Mouse (Mus musculus): Measurements from ENCODE around the gene Prss23. TPM values are rescaled to one million over a fixed set of nuclear protein-coding genes. Genes with fewer than 3 reads are reported as not detected.

The Prss23 gene
- total and polyA plus RNA-seq, 3 experiments: 1.1 to 2.6 (median 1.3) TPM

DNA sequence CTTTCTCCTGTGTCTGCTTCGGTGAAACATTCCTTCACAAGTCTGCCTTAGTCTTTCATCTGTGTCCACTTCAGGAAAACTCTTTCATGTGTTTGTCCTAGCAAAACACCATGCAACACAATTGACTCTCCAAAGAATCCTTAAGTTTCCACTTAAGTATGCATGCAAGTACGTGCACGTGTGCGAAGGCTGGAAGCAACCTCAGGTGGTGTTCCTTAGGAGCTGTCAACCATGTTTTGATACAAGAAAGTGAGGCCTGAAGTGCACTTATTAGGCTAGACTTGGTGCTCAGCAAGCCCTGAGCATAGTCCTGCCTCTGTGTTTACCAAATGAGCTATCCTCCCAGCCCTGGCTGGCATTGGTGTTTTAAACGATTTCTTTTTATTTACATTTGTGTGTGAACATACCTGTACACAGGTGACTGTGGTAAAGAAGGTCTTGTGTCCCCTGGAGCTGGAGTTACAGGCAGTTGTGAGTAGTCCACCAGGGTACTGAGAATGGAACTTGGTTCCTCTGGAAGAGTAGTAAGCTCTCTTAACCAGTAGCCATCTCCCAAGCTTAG lies 64.3 kb downstream of the Prss23 start:
- H3K4me3 ChIP-seq (replicated peaks in 1 of 3; ENCODE audit: low read depth in 2 of 3, low read length in 2 of 3, poor library complexity in 1 of 3): no peak overlapping the region
- no peaks in the 10 kb centered on the region for H3K9me3 ChIP-seq (replicated peaks; ENCODE audit: low read length)
- dilution Hi-C loops (cut with MboI; ENCODE audit: extremely low pct_ligation_motif_present, extremely low pct_unique_long_range_greater_than_20kb, low sequenced_read_pairs) (no loop called here), in situ Hi-C loops (cut with MboI; ENCODE audit: low pct_ligation_motif_present, low pct_unique_long_range_greater_than_20kb, low sequenced_read_pairs) (no loop called here)
- H3K79me2 ChIP-seq (replicated peaks; ENCODE audit: control insufficient read depth, extremely low read depth, insufficient read depth, poor library complexity, severe bottlenecking): no peaks in the 10 kb centered on the region
- H3K9ac ChIP-seq (ENCODE audit: insufficient read depth, low read depth): no peak overlapping the region
- H3K4me1 ChIP-seq (ENCODE audit: control insufficient read depth in 1 of 2, insufficient read depth in 2 of 2): no peaks in the 10 kb centered on the region
- DNase-seq (ENCODE audit: extremely low read depth): no peak
- H3K27ac ChIP-seq (ENCODE audit: insufficient read depth, low read depth): no peak overlapping the region
- H3K36me3 ChIP-seq (replicated peaks in 1 of 2; ENCODE audit: control insufficient read depth in 1 of 2, insufficient read depth in 1 of 2, low read length in 1 of 2): no peaks in the 10 kb centered on the region
- no peak overlapping the region for H3K4me2 ChIP-seq (ENCODE audit: insufficient read depth, low read depth, poor library complexity, severe bottlenecking)
- TF ChIP-seq RCOR1 (conservative IDR thresholded peaks at IDR 0.05; ENCODE audit: low read depth, low read length) (no peak), USF2 (conservative IDR thresholded peaks at IDR 0.05; ENCODE audit: low read depth, low read length) (no peak), ZMIZ1 (IDR thresholded peaks at IDR 0.05; ENCODE audit: low read depth, low read length) (no peak), ZC3H11A (IDR thresholded peaks at IDR 0.05; ENCODE audit: low read depth, low read length) (no peak), PAX5 (IDR thresholded peaks at IDR 0.05; ENCODE audit: low read length) (no peak), MYC (IDR thresholded peaks at IDR 0.05; ENCODE audit: low read depth, low read length) (no peak), JUN (IDR thresholded peaks at IDR 0.05; ENCODE audit: insufficient read depth, low read depth, low read length) (no peak)
- H3K27me3 ChIP-seq (replicated peaks): no peaks in the 10 kb centered on the region

- no peak overlapping the region for H3K27ac ChIP-seq (ENCODE audit: insufficient read depth, low read depth)
- no peak overlapping the region for H3K4me2 ChIP-seq (ENCODE audit: insufficient read depth, low read depth, poor library complexity, severe bottlenecking)
- dilution Hi-C loops (cut with MboI; ENCODE audit: extremely low pct_ligation_motif_present, extremely low pct_unique_long_range_greater_than_20kb, low sequenced_read_pairs) (no loop called here), in situ Hi-C loops (cut with MboI; ENCODE audit: low pct_ligation_motif_present, low pct_unique_long_range_greater_than_20kb, low sequenced_read_pairs) (no loop called here)
- H3K36me3 ChIP-seq (replicated peaks in 1 of 2; ENCODE audit: control insufficient read depth in 1 of 2, insufficient read depth in 1 of 2, low read length in 1 of 2): no peaks in the 10 kb centered on the region
- H3K9ac ChIP-seq (ENCODE audit: insufficient read depth, low read depth): no peak overlapping the region
- DNase-seq (ENCODE audit: extremely low read depth): no peak
- TF ChIP-seq ZMIZ1 (IDR thresholded peaks at IDR 0.05; ENCODE audit: low read depth, low read length) (no peak), MEF2A (IDR thresholded peaks at IDR 0.05; ENCODE audit: borderline replicate concordance, low read depth, low read length) (no peak), UBTF (IDR thresholded peaks at IDR 0.05; ENCODE audit: low read depth, low read length) (no peak), BHLHE40 (IDR thresholded peaks at IDR 0.05; ENCODE audit: low read depth, low read length) (no peak), TBP (conservative IDR thresholded peaks at IDR 0.05; ENCODE audit: low read depth, low read length) (no peak), USF1 (IDR thresholded peaks at IDR 0.05; ENCODE audit: low read depth, low read length) (no peak)
- H3K9me3 ChIP-seq (replicated peaks; ENCODE audit: low read length): no peaks in the 10 kb centered on the region
- no peaks in the 10 kb centered on the region for H3K27me3 ChIP-seq (replicated peaks)
- H3K79me2 ChIP-seq (replicated peaks; ENCODE audit: control insufficient read depth, extremely low read depth, insufficient read depth, poor library complexity, severe bottlenecking): no peaks in the 10 kb centered on the region
- H3K4me3 ChIP-seq (replicated peaks in 1 of 3; ENCODE audit: low read depth in 2 of 3, low read length in 2 of 3, poor library complexity in 1 of 3): no peak overlapping the region
- H3K4me1 ChIP-seq (ENCODE audit: control insufficient read depth in 1 of 2, insufficient read depth in 2 of 2): no peaks in the 10 kb centered on the region
Observed at GRCm38 (mm10) chr7:89461351-89461750, 65.6 kb downstream of the Prss23 start.

DNA sequence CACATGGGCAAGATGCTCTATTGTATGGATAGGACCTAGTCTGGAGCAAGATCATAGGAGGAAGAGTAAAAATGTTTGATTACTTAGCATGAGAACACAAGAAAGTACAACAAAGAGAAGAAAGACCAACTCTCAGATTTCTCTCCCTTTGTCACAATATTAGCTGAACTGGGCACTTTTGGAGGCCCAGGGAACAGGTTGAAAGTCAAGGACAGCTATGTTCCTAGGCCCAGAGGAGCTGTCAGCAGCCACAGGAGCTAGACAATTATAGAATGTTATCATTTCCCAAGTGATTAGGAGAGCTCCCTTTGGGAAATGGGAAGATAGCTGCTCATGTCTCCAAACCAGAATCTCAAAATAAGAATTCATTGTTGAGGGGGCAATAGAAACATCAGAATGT lies 66.1 kb downstream of the Prss23 start:
- dilution Hi-C loops (cut with MboI; ENCODE audit: extremely low pct_ligation_motif_present, extremely low pct_unique_long_range_greater_than_20kb, low sequenced_read_pairs) (no loop called here), in situ Hi-C loops (cut with MboI; ENCODE audit: low pct_ligation_motif_present, low pct_unique_long_range_greater_than_20kb, low sequenced_read_pairs) (no loop called here)
- no peak for DNase-seq (ENCODE audit: extremely low read depth)
- Histone ChIP-seq H3K27ac (ENCODE audit: insufficient read depth, low read depth) (no peak overlapping the region), H3K79me2 (replicated peaks; ENCODE audit: control insufficient read depth, extremely low read depth, insufficient read depth, poor library complexity, severe bottlenecking) (no peaks in the 10 kb centered on the region), H3K27me3 (replicated peaks) (no peaks in the 10 kb centered on the region), H3K36me3 (replicated peaks in 1 of 2; ENCODE audit: control insufficient read depth in 1 of 2, insufficient read depth in 1 of 2, low read length in 1 of 2) (no peaks in the 10 kb centered on the region), H3K9ac (ENCODE audit: insufficient read depth, low read depth) (no peak overlapping the region), H3K9me3 (replicated peaks; ENCODE audit: low read length) (no peaks in the 10 kb centered on the region), H3K4me2 (ENCODE audit: insufficient read depth, low read depth, poor library complexity, severe bottlenecking) (no peak overlapping the region), H3K4me1 (ENCODE audit: control insufficient read depth in 1 of 2, insufficient read depth in 2 of 2) (no peaks in the 10 kb centered on the region), H3K4me3 (replicated peaks in 1 of 3; ENCODE audit: low read depth in 2 of 3, low read length in 2 of 3, poor library complexity in 1 of 3) (no peak overlapping the region)
- TF ChIP-seq SIN3A (IDR thresholded peaks at IDR 0.05; ENCODE audit: low read length) (no peak), USF1 (IDR thresholded peaks at IDR 0.05; ENCODE audit: low read depth, low read length) (no peak), POLR2A (IDR thresholded peaks at IDR 0.05; ENCODE audit: low read depth, low read length) (no peak), CHD1 (IDR thresholded peaks at IDR 0.05; ENCODE audit: low read depth, low read length) (no peak), ELF1 (IDR thresholded peaks at IDR 0.05; ENCODE audit: low read depth, low read length) (no peak), MEF2A (IDR thresholded peaks at IDR 0.05; ENCODE audit: borderline replicate concordance, low read depth, low read length) (no peak), USF2 (conservative IDR thresholded peaks at IDR 0.05; ENCODE audit: low read depth, low read length) (no peak), IRF4 (IDR thresholded peaks at IDR 0.05; ENCODE audit: low read depth, low read length) (no peak), EP300 (IDR thresholded peaks at IDR 0.05; ENCODE audit: low read length) (no peak), TBP (conservative IDR thresholded peaks at IDR 0.05; ENCODE audit: low read depth, low read length) (no peak), POLR2AphosphoS2 (IDR thresholded peaks at IDR 0.05; ENCODE audit: low read depth, low read length) (no peak), JUND (conservative IDR thresholded peaks at IDR 0.05; ENCODE audit: low read depth, low read length) (no peak), E2F4 (IDR thresholded peaks at IDR 0.05; ENCODE audit: insufficient replicate concordance, low read depth, low read length) (no peak), MAFK (IDR thresholded peaks at IDR 0.05; ENCODE audit: insufficient replicate concordance, low read length) (no peak), JUN (IDR thresholded peaks at IDR 0.05; ENCODE audit: insufficient read depth, low read depth, low read length) (no peak), RCOR1 (conservative IDR thresholded peaks at IDR 0.05; ENCODE audit: low read depth, low read length) (no peak), ZNF384 (IDR thresholded peaks at IDR 0.05; ENCODE audit: low read depth, low read length) (no peak), ZKSCAN1 (IDR thresholded peaks at IDR 0.05; ENCODE audit: borderline replicate concordance, low read depth, low read length) (no peak), MAX (IDR thresholded peaks at IDR 0.05; ENCODE audit: low read length) (no peak), PAX5 (IDR thresholded peaks at IDR 0.05; ENCODE audit: low read length) (no peak)
